Mouse (Mus musculus) liver, embryonic 14.5 days (tissue): Measurements from ENCODE around the gene Ube2r2. TPM values are rescaled to one million over a fixed set of nuclear protein-coding genes. Genes with fewer than 3 reads are reported as not detected.

Experiments
- ATAC-seq: fragments of 200-750 bp; cut with Nextera tagmentation; 2 replicates; pipeline ENCODE4 v1.8.0; 2017; ENCODE audit warnings: moderate number of reproducible peaks, mild to moderate bottlenecking, moderate library complexity; ENCODE audit not compliant: insufficient read depth
- DNase-seq, 3 experiments: peaks; one replicate each; pipeline ENCODE4 v3.0.0-alpha.2; 2012 to 2013; ENCODE audit warnings: low read depth in 3 of 3, low spot score in 3 of 3
- H3K27ac ChIP-seq: fragments of 300-500 bp; sonication (generic); 2 replicates; pipeline ENCODE4 v1.5.1; 2014; ENCODE audit warnings: moderate library complexity, mild to moderate bottlenecking, control low read depth, inconsistent platforms
- H3K27me3 ChIP-seq: fragments of 300-500 bp; sonication (generic); 2 replicates; pipeline ENCODE4 v1.6.1; 2014; ENCODE audit warnings: mild to moderate bottlenecking, low read length, moderate library complexity; ENCODE audit not compliant: control insufficient read depth, insufficient read depth
- H3K36me3 ChIP-seq: fragments of 300-500 bp; sonication (generic); replicated peaks from 2 replicates; pipeline ENCODE4 v1.6.1; 2014; ENCODE audit warnings: low read depth; ENCODE audit not compliant: control insufficient read depth, insufficient read depth
- H3K4me1 ChIP-seq, 2 experiments: fragments of 200-500 bp in 1 of 2; fragments of 300-500 bp in 1 of 2; sonication (generic) in 1 of 2; replicated peaks; 2 replicates each; pipeline ENCODE4 v1.6.1; 2012 to 2014; ENCODE audit warnings: antibody characterized with exemption in 1 of 2, inconsistent platforms in 1 of 2, low read length in 1 of 2; ENCODE audit not compliant: control insufficient read depth in 2 of 2, insufficient read depth in 2 of 2
- H3K4me2 ChIP-seq: fragments of 300-500 bp; sonication (generic); 2 replicates; pipeline ENCODE4 v1.6.1; 2014; ENCODE audit warnings: low read depth, mild to moderate bottlenecking, control low read depth, moderate library complexity
- H3K4me3 ChIP-seq, 2 experiments: fragments of 200-500 bp in 1 of 2; fragments of 300-500 bp in 1 of 2; sonication (generic) in 1 of 2; 2 replicates each; pipeline ENCODE4 v1.5.1; 2012 to 2014; ENCODE audit warnings: low read depth in 2 of 2, low read length in 2 of 2, mild to moderate bottlenecking in 2 of 2, control low read depth in 1 of 2, inconsistent platforms in 1 of 2, moderate library complexity in 1 of 2; ENCODE audit not compliant: insufficient read depth in 1 of 2
- H3K9ac ChIP-seq: fragments of 300-500 bp; sonication (generic); replicated peaks from 2 replicates; pipeline ENCODE4 v1.6.1; 2014; ENCODE audit warnings: mild to moderate bottlenecking, control low read depth, moderate library complexity
- H3K9me3 ChIP-seq: fragments of 300-500 bp; sonication (generic); 2 replicates; pipeline ENCODE4 v1.6.1; 2016; ENCODE audit warnings: low read length, mixed read lengths; ENCODE audit not compliant: control insufficient read depth
- CTCF ChIP-seq: IDR thresholded peaks from 2 replicates; pipeline ENCODE4 v1.5.1; 2016; ENCODE audit warnings: antibody characterized with exemption, low read depth, control low read depth
- EP300 ChIP-seq: IDR thresholded peaks from 2 replicates; pipeline ENCODE4 v1.6.1; 2016; ENCODE audit warnings: antibody characterized with exemption, low read depth
- WGBS: fragments of 180-500 bp; shearing (Covaris S2); extraction: QIAGEN DNeasy Blood & Tissue Kit; methylation state at CpG from one replicate; pipeline ENCODE4 v1.1.7; 2014; ENCODE audit not compliant: insufficient replicate concordance; 5-methylcytosine and 5-hydroxymethylcytosine counted together
- polyA plus RNA-seq, 2 experiments: library from polyadenylated mRNA; depleted of rRNA in 1 of 2; stranded (reverse) in 1 of 2; unstranded in 1 of 2; fragments of >200 nt; fragmentation: Nextera tagmentation in 1 of 2; extraction: Ambion mirVana in 1 of 2; gene quantifications; 2 replicates each; pipeline versions ENCODE4 v1.2.1 to v1.2.3; 2012 to 2014

The Ube2r2 gene
- polyA plus RNA-seq, 2 experiments = 31.9 to 44.4 TPM

DNA sequence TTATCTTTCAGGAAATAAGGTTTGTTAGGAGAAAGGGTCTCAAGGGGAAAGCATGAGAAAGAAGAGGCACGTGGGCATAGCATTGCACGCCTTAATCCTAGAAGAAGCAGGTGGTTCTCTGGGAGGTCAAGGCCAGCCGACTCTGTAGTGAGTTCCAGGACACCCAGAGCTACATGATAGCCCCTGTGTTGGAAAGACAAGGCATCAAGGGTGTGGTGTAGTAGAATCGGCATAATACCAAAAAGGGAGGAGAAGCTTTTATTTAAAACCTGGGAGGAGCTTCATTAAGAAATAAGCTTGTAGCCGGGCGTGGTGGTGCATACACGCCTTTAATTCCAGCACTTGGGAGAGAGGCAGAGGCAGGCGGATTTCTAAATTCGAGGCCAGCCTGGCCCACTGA, 21.4 kb downstream of the Ube2r2 start:
- H3K4me1 ChIP-seq = peaks cover 16 to 19% of the 10 kb centered on the region in 2 experiments
- H3K27ac ChIP-seq = no peak overlapping the region
- WGBS = 57% methylated on average over 9 of the region's 9 CpGs
- DNase-seq (no peak), ATAC-seq (no peak)
- H3K36me3 ChIP-seq = no peaks in the 10 kb centered on the region; the same call in 1 of the 2 replicates
- no peak overlapping the region for H3K4me2 ChIP-seq
- TF ChIP-seq EP300 = no peak
- H3K9ac ChIP-seq = no peak overlapping the region
- no peaks in the 10 kb centered on the region for H3K9me3 ChIP-seq
- no peaks in the 10 kb centered on the region for H3K27me3 ChIP-seq
- H3K4me3 ChIP-seq = no peak overlapping the region

DNA sequence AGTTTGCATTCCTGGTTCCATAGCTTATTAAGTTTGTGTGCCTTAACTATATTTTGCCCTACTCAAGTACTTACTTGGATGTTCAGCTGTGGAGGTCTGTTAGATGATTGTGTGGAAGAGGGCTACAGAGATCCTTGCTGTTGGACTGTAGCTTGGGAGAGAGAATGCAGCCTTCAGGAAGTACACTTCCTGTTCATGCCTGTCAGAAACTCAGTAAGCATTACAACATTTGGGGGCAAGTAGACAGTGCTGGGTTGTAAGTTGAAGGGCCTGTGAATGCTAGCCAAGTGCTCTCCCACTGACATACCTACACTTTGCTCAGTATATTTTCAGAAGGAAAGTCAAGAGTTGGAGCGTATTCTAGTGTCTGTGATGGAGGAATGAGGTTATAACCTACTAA, 22.7 kb downstream of the Ube2r2 start:
- no peak overlapping the region for H3K9ac ChIP-seq

DNA sequence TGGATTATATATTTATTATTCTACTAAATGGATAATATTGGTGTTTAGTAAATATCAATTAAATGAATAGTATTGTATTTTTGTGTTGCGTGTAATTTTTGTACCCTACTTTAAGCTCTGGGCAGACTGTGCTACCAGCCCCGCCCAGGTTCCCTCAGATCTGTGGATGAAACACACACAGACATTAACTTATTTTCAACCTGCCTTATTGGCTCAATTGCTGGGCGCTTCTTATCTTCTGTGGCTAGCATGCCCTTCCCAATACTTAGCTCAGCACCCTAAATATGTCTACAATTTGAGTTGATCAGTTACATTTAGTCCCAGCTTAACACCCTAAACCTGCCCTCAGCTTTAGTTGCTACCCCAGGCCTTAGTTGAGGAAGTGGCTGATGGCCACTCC, 25.7 kb downstream of the Ube2r2 start:
- WGBS = 55% methylated on average over 3 of the region's 3 CpGs
- no peaks in the 10 kb centered on the region for H3K27me3 ChIP-seq
- no peaks in the 10 kb centered on the region for H3K36me3 ChIP-seq
- TF ChIP-seq CTCF (no peak), EP300 (no peak)
- DNase-seq (no peak), ATAC-seq (0 out of 2 replicates have a peak, but pooled peaks have one; percentile 42)
- H3K4me1 ChIP-seq = peaks cover 25 to 28% of the 10 kb centered on the region in 2 experiments
- no peak overlapping the region for H3K4me3 ChIP-seq
- H3K4me2 ChIP-seq = no peak overlapping the region
- H3K9me3 ChIP-seq = no peaks in the 10 kb centered on the region
- H3K27ac ChIP-seq = peak overlapping the region; percentile 41
- H3K9ac ChIP-seq = peak overlapping the region; percentile 18

More for the DNA sequence above, 22.7 kb downstream of the Ube2r2 start:
- H3K27me3 ChIP-seq = no peaks in the 10 kb centered on the region
- 93% methylated on average over 1 of the region's 1 CpGs for WGBS
- H3K4me1 ChIP-seq = peaks cover 16 to 19% of the 10 kb centered on the region in 2 experiments
- no peak for TF ChIP-seq CTCF
- no peak for TF ChIP-seq EP300
- no peak overlapping the region for H3K4me2 ChIP-seq
- DNase-seq = no peak
- ATAC-seq = no peak
- no peak overlapping the region for H3K4me3 ChIP-seq
- H3K36me3 ChIP-seq = no peaks in the 10 kb centered on the region; the same call in 1 of the 2 replicates
- no peaks in the 10 kb centered on the region for H3K9me3 ChIP-seq
- no peak overlapping the region for H3K27ac ChIP-seq

DNA sequence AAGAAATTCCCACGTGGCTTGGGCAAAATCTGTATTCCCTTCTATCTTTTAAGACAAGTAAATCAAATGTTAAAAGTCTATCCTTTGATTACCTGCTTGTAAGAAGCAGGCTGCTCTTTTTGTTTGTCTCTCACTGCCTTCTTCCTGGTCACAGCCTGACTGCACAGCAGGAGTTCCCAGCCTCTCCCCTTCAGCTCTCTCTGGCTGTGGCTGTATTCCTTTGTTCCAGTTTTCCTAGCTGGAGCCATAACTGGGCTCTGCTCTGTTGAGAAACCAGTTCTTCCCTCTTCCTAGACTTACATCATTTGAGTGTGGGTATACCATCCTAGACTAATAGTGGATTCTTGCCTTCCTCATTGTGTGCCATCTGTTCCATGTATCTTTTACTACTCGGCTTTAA, 29.4 kb downstream of the Ube2r2 start:
- peaks cover 5% of the 10 kb centered on the region for H3K36me3 ChIP-seq
- no peak overlapping the region; the same call in 1 of the 2 replicates for H3K9ac ChIP-seq
- WGBS = 37% methylated on average over 2 of the region's 2 CpGs
- TF ChIP-seq CTCF = no peak
- TF ChIP-seq EP300 = no peak
- H3K4me3 ChIP-seq = no peak overlapping the region
- H3K4me2 ChIP-seq = no peak overlapping the region
- ATAC-seq = 0 out of 2 replicates have a peak, but pooled peaks have one; percentile 4
- no peaks in the 10 kb centered on the region for H3K9me3 ChIP-seq
- H3K4me1 ChIP-seq = peaks cover 21 to 22% of the 10 kb centered on the region in 2 experiments
- no peaks in the 10 kb centered on the region for H3K27me3 ChIP-seq
- peak overlapping the region; percentile 65 for H3K27ac ChIP-seq
- DNase-seq = no peak

DNA sequence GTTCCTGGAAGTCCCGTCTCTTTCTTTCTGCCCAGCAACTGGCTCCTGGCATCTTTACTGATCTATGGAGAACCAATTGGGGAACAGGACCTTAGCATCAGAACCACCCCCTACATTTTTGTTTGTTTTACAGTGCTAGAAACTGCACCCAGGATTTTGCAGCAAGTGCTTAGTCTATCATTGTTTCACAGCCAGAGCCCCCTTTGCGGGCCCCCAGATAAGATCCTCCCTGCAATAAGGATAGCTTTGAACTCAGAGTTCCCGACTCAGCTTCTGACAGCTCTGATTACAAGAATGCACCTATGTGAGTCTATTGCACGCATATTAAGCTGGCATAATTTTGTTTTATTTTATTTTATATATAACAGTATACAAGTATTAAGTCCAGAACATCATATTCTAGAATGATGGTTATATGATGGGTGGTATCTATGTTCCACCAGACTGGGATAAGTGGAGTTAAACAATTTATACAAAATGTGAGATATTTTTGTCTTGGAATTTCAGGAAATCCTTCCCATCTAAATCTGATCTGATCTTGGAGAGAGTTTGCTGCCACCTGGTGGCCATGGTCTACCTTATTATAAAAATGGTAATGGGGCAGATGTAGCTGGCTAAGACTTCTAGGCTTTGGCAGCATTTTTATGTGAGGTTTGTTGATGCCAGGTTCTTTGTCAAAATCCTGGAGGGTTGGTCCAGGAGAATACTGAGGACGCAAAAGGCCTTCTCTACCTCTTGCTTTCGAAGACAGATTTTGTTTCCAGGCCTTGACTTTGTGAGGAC, 30.3 kb downstream of the Ube2r2 start:
- TF ChIP-seq EP300 = peak; percentile 65
- peak; percentile 69 for TF ChIP-seq CTCF
- ATAC-seq (peak; percentile 68; the same call in 1 of the 2 replicates), DNase-seq (peak; percentile 53 to 57 (median 57))
- Histone ChIP-seq H3K4me3 (no peak overlapping the region), H3K36me3 (peaks cover 5% of the 10 kb centered on the region), H3K9me3 (no peaks in the 10 kb centered on the region), H3K27ac (peak overlapping the region; percentile 65), H3K9ac (no peak overlapping the region; the same call in none of the 2 replicates), H3K27me3 (no peaks in the 10 kb centered on the region), H3K4me2 (peak overlapping the region; percentile 37), H3K4me1 (peaks cover 17% of the 10 kb centered on the region in 2 experiments)
- 43% methylated on average over 6 of the region's 6 CpGs for WGBS
